Mouse (Mus musculus) small intestine, adult 2 months (tissue): ENCODE data around the gene Pbld2. TPM values are rescaled to one million over a fixed set of nuclear protein-coding genes. Genes with fewer than 3 reads are reported as not detected.
A peak's percentile ranks its signal among the peaks of the same experiment; 100 is the strongest.
"Not testable (repeated sequence)": the region's sequence is repeated elsewhere in the genome, so short reads cannot be mapped to it uniquely, and the experiment has no call there.

Experiments
- H3K27ac ChIP-seq: fragments of 200-500 bp; 2 replicates; pipeline ENCODE4 v1.5.1; 2012; ENCODE audit warnings: low read depth, low read length, control low read depth, inconsistent platforms; ENCODE audit not compliant: insufficient read depth
- H3K27me3 ChIP-seq: fragments of 200-500 bp; 2 replicates; pipeline ENCODE4 v1.6.1; 2012; ENCODE audit warnings: mild to moderate bottlenecking, moderate library complexity, low read length, inconsistent platforms; ENCODE audit not compliant: control insufficient read depth, insufficient read depth
- H3K36me3 ChIP-seq: fragments of 200-500 bp; 2 replicates; pipeline ENCODE4 v1.6.1; 2012; ENCODE audit warnings: mild to moderate bottlenecking, low read length, control low read depth, inconsistent platforms; ENCODE audit not compliant: control insufficient read depth, insufficient read depth
- H3K4me1 ChIP-seq: fragments of 200-500 bp; 2 replicates; pipeline ENCODE4 v1.6.1; 2012; ENCODE audit warnings: low read length, inconsistent platforms, mixed read lengths; ENCODE audit not compliant: control insufficient read depth, insufficient read depth, insufficient read length
- H3K4me3 ChIP-seq: fragments of 200-500 bp; 2 replicates; pipeline ENCODE4 v1.5.1; 2012; ENCODE audit warnings: low read depth, mild to moderate bottlenecking, control low read depth, inconsistent platforms, low read length, moderate library complexity
- CTCF ChIP-seq: fragments of 200-500 bp; IDR thresholded peaks from 2 replicates; pipeline ENCODE4 v1.5.1; 2012; ENCODE audit warnings: low read depth, mild to moderate bottlenecking, control low read depth, inconsistent platforms, low read length, moderate library complexity, mixed read lengths; ENCODE audit not compliant: insufficient replicate concordance, insufficient read length; ENCODE audit errors: extremely low read depth
- POLR2A ChIP-seq: fragments of 200-500 bp; IDR thresholded peaks from 2 replicates; pipeline ENCODE4 v1.6.1; 2012; ENCODE audit warnings: low read depth, mild to moderate bottlenecking, control low read depth, inconsistent platforms, low read length, moderate library complexity
- WGBS: fragments of 180-500 bp; shearing (Covaris S2); methylation state at CpG from one replicate; pipeline ENCODE4 v1.1.7; 2018; 5-methylcytosine and 5-hydroxymethylcytosine counted together
- polyA plus RNA-seq: library from polyadenylated mRNA; depleted of rRNA; stranded (reverse); fragments of >200 nt; gene quantifications from 2 replicates; pipeline ENCODE4 v1.2.3, GENCODE M21; 2012

Pbld2 gene
- polyA plus RNA-seq, 1 experiment: 34.1 TPM

DNA sequence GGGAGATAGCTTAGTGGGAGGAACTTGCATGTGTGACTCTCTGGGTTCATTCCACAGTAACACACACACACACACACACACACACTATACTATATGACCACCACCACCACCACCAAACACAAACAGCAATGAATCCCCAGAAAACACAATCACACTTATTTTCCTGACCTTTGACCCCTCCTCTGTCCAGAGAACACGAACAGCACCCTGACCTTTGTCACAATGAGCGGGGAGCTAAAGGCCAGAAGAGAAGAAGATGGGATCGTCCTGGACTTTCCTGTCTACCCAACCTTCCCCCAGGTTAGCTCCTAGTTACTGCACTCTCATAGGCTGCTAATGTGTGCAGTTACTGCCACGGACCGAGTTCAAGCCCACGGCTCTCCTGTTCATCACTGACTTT is 27.9 kb downstream of the Pbld2 start:
- WGBS: 66% methylated on average over 6 of the region's 6 CpGs
- Histone ChIP-seq H3K4me1 (peaks cover 24% of the 10 kb centered on the region; the same call in 1 of the 2 replicates), H3K4me3 (no peak overlapping the region), H3K27ac (no peak overlapping the region), H3K36me3 (peaks cover 11% of the 10 kb centered on the region; the same call in 1 of the 2 replicates), H3K27me3 (no peaks in the 10 kb centered on the region)
- TF ChIP-seq POLR2A (no peak), CTCF (no peak)

DNA sequence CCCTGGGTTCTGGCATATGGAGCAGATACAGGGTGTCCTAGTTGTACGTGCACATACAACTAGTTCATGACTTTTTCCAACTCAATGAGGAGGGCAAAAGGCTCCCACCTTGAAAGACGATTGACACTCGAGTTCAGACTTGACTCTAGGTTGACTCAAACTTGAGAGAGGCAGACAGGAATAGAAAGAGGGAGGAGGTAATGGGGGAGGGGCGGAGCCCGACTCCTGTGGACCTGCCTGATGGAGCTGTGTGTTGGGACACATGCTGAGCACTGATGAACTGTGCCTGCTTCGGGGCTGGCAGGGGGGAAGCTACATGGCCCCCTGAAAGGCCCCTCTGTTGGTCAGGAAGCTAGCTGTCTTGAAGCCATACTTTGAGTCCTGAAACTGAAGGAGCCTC is 28.9 kb downstream of the Pbld2 start:
- Histone ChIP-seq H3K4me1 (peaks cover 29% of the 10 kb centered on the region; the same call in 1 of the 2 replicates), H3K4me3 (no peak overlapping the region), H3K27ac (no peak overlapping the region), H3K36me3 (peaks cover 11% of the 10 kb centered on the region; the same call in 1 of the 2 replicates), H3K27me3 (no peaks in the 10 kb centered on the region)
- WGBS: 75% methylated on average over 6 of the region's 6 CpGs
- TF ChIP-seq POLR2A (no peak), CTCF (no peak)

DNA sequence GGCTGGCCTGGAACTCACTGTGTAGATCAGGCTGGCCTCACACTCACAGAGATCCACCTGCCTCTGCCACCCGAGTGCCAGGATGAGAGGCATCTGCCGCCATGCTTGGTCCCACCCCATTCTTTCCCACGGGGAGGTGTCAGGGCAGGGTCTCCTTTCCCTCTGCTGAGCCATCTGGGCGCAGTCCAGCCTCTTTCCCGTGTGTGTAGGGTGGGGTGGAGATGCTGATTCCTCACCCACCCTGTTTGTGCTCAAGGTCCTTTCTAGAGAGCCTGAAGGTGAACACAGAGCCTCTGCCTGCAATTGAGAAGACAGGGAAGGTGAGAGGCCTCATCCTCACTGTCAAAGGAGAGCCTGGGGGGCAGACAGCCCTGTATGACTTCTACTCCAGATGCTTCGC is 30.0 kb downstream of the Pbld2 start:
- peaks cover 24% of the 10 kb centered on the region; the same call in 1 of the 2 replicates for H3K4me1 ChIP-seq
- peaks cover 11% of the 10 kb centered on the region; the same call in 1 of the 2 replicates for H3K36me3 ChIP-seq
- not testable (repeated sequence) for H3K4me3 ChIP-seq, H3K27me3 ChIP-seq, H3K27ac ChIP-seq
- WGBS: 80% methylated on average over 6 of the region's 6 CpGs

DNA sequence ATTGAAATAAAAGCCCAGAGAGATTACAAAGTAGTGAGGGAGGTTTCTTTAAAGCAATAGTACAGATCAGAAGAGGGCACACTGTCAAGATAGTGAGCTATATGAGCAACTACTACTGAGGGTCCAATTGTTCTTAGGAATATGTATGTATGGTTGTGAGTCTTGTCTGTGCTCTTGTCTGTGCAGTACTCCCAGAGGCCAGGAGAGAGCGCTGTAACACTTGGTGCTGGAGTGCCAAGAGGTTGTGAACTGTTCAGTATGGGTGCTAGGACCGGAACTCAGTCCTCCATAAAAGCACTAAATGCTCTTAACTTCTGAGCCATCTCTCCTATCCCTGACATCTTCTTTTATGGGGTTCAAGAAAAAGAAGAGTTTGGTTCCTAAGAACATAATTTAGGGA is 30.5 kb downstream of the Pbld2 start:
- H3K4me3 ChIP-seq: no peak overlapping the region
- H3K27ac ChIP-seq: no peak overlapping the region
- peak; percentile 18; the same call in 1 of the 2 replicates for TF ChIP-seq CTCF
- TF ChIP-seq POLR2A: no peak
- peaks cover 11% of the 10 kb centered on the region; the same call in 1 of the 2 replicates for H3K36me3 ChIP-seq
- H3K27me3 ChIP-seq: no peaks in the 10 kb centered on the region
- H3K4me1 ChIP-seq: peaks cover 20% of the 10 kb centered on the region; the same call in 1 of the 2 replicates
- WGBS: 83% methylated on average over 2 of the region's 2 CpGs

DNA sequence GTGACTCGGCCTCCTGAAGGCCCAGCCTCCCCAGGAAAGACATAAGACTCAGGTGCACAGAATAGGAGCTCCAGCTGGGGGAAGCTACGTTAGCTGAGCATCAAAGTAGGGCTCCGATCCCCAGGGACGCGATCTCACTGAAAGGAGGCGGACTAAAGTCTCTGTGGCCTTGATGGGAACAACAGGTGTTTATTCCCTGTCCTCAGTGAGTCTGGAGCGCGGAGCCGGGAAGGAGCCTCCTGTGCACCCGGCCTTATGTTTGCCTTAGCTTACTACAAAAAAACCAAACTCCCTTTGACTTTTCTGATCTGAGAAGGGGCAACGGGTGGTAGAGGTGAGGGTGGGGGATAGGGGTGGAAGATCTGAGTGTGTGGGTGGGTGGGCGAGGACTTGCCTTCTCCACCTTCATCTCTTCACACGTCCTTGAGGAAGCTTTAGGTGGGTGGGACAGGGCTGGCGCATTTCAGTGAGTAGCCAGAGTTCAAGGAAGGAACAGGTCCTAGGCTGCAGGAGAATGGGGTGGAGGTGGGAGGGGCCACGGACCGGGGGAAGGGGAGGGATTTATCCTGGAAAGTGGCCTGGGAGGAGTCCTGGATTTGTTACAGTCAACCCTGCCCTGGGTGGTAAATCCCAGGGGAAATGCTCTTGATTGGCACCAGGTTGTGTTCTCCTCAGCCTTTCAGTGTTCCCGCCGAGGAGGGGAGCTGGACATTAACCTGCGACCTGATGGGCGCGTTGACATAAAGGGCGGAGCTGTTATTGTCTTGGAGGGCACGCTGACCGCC is 33.0 kb downstream of the Pbld2 start:
- TF ChIP-seq CTCF: no peak
- no peak for TF ChIP-seq POLR2A
- Histone ChIP-seq H3K27me3 (no peaks in the 10 kb centered on the region), H3K4me3 (no peak overlapping the region), H3K4me1 (peaks cover 26% of the 10 kb centered on the region; the same call in 1 of the 2 replicates), H3K36me3 (peaks cover 11% of the 10 kb centered on the region; the same call in 1 of the 2 replicates), H3K27ac (0 out of 2 replicates have a peak overlapping the region, but pooled peaks have one; percentile 2)
- WGBS: 20% methylated on average over 24 of the region's 24 CpGs

DNA sequence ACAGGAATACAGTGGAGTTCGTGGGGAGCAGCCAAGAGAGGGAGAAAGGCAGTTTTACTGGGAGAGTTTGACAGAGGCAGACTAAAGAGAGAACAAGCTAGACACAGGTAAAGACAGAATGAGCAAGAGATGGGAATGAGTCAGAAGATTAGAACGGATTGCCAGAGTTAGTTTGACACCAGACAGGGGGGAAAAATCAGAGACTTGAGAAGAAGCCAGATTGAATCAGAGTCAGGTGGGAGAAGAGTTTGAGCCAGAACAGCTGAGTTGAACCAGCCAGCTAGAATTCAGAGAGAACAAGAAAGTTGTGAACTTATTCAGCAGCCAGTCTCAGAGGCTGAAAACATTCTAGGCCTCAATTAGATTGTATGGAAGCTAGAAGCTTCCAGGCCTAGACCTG is 35.7 kb downstream of the Pbld2 start, which contains the start of gene Pbld1:
Pbld1 (plus strand) TSS at position 301 of the 400 bp plus-strand sequence.
- H3K4me1 ChIP-seq: peaks cover 30% of the 10 kb centered on the region; the same call in 1 of the 2 replicates
- 0 out of 2 replicates have a peak, but pooled peaks cover 3% of the 10 kb centered on the region for H3K36me3 ChIP-seq
- peak within 1 kb of the TSS; percentile 87 for H3K27ac ChIP-seq
- TF ChIP-seq CTCF (no peak), POLR2A (no peak)
- H3K4me3 ChIP-seq: 0 out of 2 replicates have a peak within 1 kb of the TSS, but pooled peaks have one; percentile 14
- H3K27me3 ChIP-seq: no peaks in the 10 kb centered on the region
- 61% methylated on average over 2 of the region's 2 CpGs for WGBS

DNA sequence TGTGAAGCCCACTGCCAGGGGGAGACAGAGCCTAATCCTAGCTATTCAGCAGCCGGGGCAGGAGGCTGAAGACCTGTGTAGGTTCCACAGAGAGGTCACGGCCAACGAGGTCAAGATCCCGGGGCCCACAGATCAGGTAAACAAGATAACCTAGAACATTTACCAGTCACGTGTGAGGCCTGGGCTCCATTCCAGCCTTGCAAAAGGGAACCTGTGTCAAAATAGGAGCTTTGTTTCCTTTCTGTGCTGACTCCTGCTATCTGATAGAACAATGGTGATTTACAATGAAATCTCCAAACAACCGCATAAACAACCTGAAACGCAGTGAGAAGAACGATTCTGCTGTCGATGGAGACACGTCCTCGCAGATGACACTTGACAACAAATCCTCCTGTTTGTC is 36.3 kb downstream of the Pbld2 start:
- H3K4me3 ChIP-seq: no peak overlapping the region
- WGBS: 15% methylated on average over 11 of the region's 11 CpGs
- H3K27ac ChIP-seq: peak overlapping the region; percentile 87
- 0 out of 2 replicates have a peak, but pooled peaks cover under 1% of the 10 kb centered on the region for H3K36me3 ChIP-seq
- H3K4me1 ChIP-seq: peaks cover 30% of the 10 kb centered on the region; the same call in 1 of the 2 replicates
- H3K27me3 ChIP-seq: no peaks in the 10 kb centered on the region
- TF ChIP-seq POLR2A (no peak), CTCF (no peak)
